Mouse (Mus musculus): Measurements from ENCODE around the gene Mipol1.

DNA sequence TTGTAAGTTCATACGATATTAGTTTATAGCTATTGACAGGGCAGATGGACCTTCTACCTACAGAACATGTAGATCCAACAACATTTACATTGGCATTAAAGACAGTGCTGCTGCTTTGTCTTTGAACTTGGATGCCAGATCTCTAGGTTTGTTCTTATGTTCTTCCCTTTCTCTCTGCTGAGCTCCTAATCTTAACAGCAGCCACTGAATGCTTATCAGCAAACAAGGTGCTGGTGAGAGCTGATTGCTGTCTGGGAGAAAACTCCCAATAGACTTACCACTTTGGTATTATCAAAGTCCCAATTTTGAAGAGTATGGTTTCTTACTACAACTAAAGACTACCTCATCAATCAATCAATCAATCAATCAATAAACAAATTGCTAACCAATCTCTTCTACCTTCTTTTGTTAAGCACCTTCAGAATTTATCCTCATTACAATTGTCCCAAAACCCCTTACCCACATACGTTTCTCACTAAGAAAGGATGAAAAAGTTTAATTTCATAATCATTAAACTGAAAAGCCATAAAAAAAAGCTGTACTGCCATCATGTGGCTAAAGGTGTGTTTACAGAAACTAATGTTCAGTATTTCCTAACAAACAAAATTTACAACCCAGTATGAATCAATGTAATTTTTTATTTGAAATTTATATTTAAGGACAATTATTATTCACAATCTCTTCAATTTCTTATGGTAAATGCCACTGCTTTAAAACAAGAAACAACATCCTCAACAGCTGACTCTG is 45.7 kb upstream of the Mipol1 start:
- TF ChIP-seq CTCF (IDR thresholded peaks at IDR 0.05; ENCODE audit: borderline replicate concordance, insufficient read depth, low read length) (no peak), POLR2A (IDR thresholded peaks at IDR 0.05; ENCODE audit: low read depth, low read length) (no peak)
